Mouse (Mus musculus) neutrophil, adult 5-6 weeks (primary cell): ENCODE results near the gene Gfra1. TPM values are rescaled to one million over a fixed set of nuclear protein-coding genes. Genes with fewer than 3 reads are reported as not detected.

Source experiments
- ATAC-seq: fragments of 151-379, 151-347 bp; 2 replicates; pipeline ENCODE4 v1.8.0; 2017; ENCODE audit warnings: mild to moderate bottlenecking, moderate TSS enrichment; ENCODE audit not compliant: insufficient number of reproducible peaks, poor library complexity, low FRiP score, severe bottlenecking; ENCODE audit errors: extremely low read depth
- total RNA-seq: library from RNA; stranded (forward); fragments of 200-1000 nt; gene quantifications from 2 replicates; pipeline ENCODE4 v1.2.3, GENCODE M21; 2017

The Gfra1 gene
- total RNA-seq, 1 experiment from 2014 or later: not detected

DNA sequence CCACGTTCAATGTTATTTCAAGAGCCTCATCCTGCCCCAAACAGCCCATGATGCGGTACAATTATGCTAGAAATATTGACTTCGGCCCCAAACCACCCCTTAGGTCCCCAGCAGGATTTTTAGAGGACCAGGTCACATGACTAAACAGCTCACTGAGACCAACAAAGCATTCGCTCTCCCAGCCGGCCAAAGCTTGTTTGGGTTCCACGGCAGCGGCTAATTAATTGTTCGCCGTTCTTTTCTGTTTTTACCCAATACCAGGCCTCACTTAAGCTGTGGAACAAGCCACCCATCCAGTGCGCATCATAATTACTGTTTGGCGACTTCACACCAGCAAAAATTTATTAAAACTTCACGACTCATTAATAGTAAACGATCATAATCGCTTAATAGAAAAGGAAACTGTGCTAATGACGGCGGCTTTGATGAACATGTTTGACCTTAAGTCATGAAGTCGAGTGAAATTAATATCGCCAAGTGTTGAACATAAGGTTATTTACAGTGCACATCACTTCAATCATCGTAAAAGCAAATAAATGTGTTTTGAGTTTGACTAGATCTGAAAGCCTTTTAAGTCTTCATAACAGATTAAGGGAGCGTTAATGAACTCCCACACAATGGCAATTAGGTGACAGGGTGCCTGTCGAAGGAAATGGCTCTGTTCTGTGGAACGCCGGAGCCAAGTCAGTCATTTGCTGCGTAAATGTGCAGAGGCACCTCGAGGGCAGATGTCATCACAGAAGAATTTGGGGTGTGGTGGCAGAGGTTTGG lies 235.5 kb downstream of the Gfra1 start:
- no peak for ATAC-seq

DNA sequence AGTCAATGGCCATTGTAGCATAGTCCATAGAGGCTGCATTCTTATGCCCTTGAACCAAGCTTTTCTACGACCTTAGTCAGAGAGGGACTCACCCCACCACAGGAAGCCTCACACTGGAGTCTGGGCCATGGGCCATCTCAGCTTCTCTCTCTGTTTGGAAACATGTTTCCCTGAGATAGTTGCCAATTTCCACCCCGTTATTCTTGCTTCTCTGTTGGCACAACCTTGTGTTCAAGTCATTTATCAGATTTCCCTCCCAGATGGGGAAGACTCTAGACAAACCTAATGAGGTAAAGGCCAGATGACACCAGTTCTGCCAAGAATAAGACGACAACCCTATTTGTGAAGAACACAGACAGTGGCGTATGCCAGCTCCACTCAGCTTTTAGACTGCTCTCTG lies 238.1 kb downstream of the Gfra1 start:
- ATAC-seq: no peak

GRCm38 (mm10) chr19:58206496-58207044 lies 249.1 kb downstream of the Gfra1 start:
- ATAC-seq: no peak

- no peak for ATAC-seq
Observed at GRCm38 (mm10) chr19:58205470-58205869, 250.2 kb downstream of the Gfra1 start.

GRCm38 (mm10) chr19:58202627-58203026 lies 253.1 kb downstream of the Gfra1 start:
- no peak for ATAC-seq

- no peak for ATAC-seq
Observed at GRCm38 (mm10) chr19:58199679-58200078, 256.0 kb downstream of the Gfra1 start.

DNA sequence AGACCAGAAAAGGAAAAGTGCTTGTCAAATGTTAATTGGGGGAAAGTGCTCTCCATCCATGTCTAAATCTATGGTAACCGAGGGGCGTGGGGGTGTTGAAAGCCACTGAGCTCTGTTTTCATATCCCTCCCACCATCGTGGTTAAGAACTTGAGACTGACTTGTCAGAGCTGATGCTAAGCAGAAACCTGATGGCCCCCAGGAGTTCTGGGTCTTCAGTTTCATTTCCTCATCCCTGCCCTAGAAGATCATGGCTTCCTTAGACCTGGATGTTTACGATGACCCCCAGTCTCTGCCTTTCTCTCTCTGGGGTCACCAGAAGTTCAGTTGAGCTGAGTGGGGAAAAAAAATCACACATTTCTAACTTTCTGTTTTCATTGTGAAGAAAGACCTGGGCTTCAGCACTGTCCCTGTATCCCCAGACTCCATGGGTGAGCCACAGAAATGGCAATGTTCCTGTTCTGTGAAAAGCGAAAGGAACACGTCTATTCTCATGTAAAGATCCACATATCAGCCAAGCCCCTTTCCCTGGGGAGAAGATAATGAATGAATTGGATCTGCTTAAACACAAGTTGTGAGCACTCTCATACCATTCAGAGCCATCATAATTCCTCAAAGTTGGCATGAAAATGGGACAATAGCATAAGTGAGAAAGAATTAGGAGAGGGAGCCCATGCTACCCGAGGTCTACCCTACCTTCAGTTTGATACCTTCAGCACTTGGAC lies 261.8 kb downstream of the Gfra1 start:
- 0 out of 2 replicates have a peak, but pooled peaks have one; percentile 19 for ATAC-seq

- ATAC-seq: no peak
Observed at GRCm38 (mm10) chr19:58190947-58191346, 264.8 kb downstream of the Gfra1 start.

DNA sequence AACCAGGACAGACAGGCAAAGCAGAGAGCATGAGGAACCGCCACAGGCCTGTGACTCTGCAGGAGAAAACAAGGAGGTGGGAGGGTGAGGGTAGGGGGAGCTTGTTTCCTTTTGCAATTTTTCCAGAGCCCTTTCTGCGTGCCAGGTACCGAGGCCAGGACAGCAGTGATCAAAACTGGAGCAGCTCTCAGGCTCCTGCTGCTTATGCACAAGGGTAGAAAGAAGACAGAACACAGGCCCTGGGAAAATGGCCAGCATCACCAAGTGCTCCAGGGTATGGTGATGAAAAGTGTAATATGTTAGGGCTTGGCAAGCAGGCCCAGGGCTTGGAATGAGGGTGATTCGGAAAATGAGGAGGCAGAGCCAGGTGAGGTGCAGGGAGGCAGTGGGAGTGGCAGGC lies 269.2 kb downstream of the Gfra1 start:
- no peak for ATAC-seq

Other genes with a start within 250 kb of the Gfra1 start
- gene Ccdc172, start 56.1 kb upstream of the Gfra1 start, total RNA-seq: 0.70 TPM in 1 of 2 replicates, not detected in the other
- not detected in 2 replicates for gene Pnlip, start 196.6 kb upstream of the Gfra1 start, total RNA-seq